Mouse (Mus musculus) stomach, postnatal 0 days (tissue): Measurements from ENCODE around the gene Gm7030.
"Not testable (repeated sequence)": the region's sequence is repeated elsewhere in the genome, so short reads cannot be mapped to it uniquely, and the experiment has no call there.

Experiments
- CTCF ChIP-seq: IDR thresholded peaks from 2 replicates; pipeline ENCODE4 v1.5.1; 2016; ENCODE audit warnings: antibody characterized with exemption, low read depth, mild to moderate bottlenecking, moderate library complexity
- EP300 ChIP-seq: optimal IDR thresholded peaks from 2 replicates; pipeline ENCODE3; 2016; ENCODE audit warnings: antibody characterized with exemption

GRCm38 (mm10) chr17:36120839-36121238, 8.4 kb downstream of the Gm7030 start:
- TF ChIP-seq CTCF, EP300: not testable (repeated sequence)
